Mouse (Mus musculus) limb, embryonic 12.5 days (tissue): Measurements from ENCODE around the gene Nmnat1. TPM values are rescaled to one million over a fixed set of nuclear protein-coding genes. Genes with fewer than 3 reads are reported as not detected.

Experiments used
- ATAC-seq: fragments of 200-750 bp; cut with Nextera tagmentation; 2 replicates; pipeline ENCODE4 v1.8.0; 2017; ENCODE audit warnings: low read depth, moderate TSS enrichment; ENCODE audit not compliant: insufficient number of reproducible peaks, insufficient read depth, low FRiP score, low TSS enrichment
- H3K27ac ChIP-seq: fragments of 300-500 bp; sonication (generic); 2 replicates; pipeline ENCODE4 v1.5.1; 2016; ENCODE audit warnings: mild to moderate bottlenecking, moderate library complexity
- H3K27me3 ChIP-seq: fragments of 300-500 bp; sonication (generic); 2 replicates; pipeline ENCODE4 v1.6.1; 2016; ENCODE audit warnings: mild to moderate bottlenecking, moderate library complexity
- H3K36me3 ChIP-seq: fragments of 300-500 bp; sonication (generic); 2 replicates; pipeline ENCODE4 v1.6.1; 2016; ENCODE audit warnings: mild to moderate bottlenecking, moderate library complexity
- H3K4me1 ChIP-seq: fragments of 300-500 bp; sonication (generic); replicated peaks from 2 replicates; pipeline ENCODE4 v1.6.1; 2016
- H3K4me2 ChIP-seq: fragments of 300-500 bp; sonication (generic); 2 replicates; pipeline ENCODE4 v1.6.1; 2016; ENCODE audit warnings: mild to moderate bottlenecking, moderate library complexity
- H3K4me3 ChIP-seq: fragments of 300-500 bp; sonication (generic); replicated peaks from 2 replicates; pipeline ENCODE4 v1.5.1; 2016; ENCODE audit warnings: mild to moderate bottlenecking
- H3K9ac ChIP-seq: fragments of 300-500 bp; sonication (generic); replicated peaks from 2 replicates; pipeline ENCODE4 v1.6.1; 2016; ENCODE audit warnings: mild to moderate bottlenecking, moderate library complexity
- H3K9me3 ChIP-seq: fragments of 300-500 bp; sonication (generic); 2 replicates; pipeline ENCODE4 v1.6.1; 2016; ENCODE audit warnings: mild to moderate bottlenecking, moderate library complexity
- WGBS: fragments of 180-500 bp; shearing (Covaris S2); methylation state at CpG from one replicate; pipeline ENCODE4 v1.1.7; 2016; 5-methylcytosine and 5-hydroxymethylcytosine counted together
- polyA plus RNA-seq: library from polyadenylated mRNA; unstranded; fragments of >200 nt; fragmentation: Nextera tagmentation; extraction: Ambion mirVana; gene quantifications from 2 replicates; pipeline ENCODE4 v1.2.1, GENCODE M21; 2016

The Nmnat1 gene
- polyA plus RNA-seq, 1 experiment from 2014 or later, result 10.9 TPM

DNA sequence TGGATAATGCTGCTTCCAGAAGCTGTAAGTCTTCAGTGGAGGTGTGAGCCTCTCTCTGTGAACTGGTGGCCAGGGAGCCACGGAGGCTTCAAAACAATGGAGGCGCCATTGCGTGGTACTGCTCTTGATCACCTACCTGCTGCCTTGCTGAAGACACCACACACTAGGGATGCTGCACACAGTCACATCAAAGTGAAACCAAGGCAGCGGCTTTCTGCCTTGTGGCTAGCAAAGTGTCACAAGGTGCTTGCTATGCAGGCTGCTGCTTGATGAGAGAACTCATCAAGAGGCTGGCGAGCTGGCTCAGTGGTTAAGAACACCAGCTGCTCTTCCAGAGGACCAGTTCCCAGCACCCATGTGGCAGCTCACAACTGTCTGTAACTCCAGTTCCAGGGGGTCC is 30.7 kb upstream of the Nmnat1 start:
- ATAC-seq, result no peak
- H3K27ac ChIP-seq, result no peak overlapping the region
- WGBS, result 86% methylated on average over 5 of the region's 5 CpGs

DNA sequence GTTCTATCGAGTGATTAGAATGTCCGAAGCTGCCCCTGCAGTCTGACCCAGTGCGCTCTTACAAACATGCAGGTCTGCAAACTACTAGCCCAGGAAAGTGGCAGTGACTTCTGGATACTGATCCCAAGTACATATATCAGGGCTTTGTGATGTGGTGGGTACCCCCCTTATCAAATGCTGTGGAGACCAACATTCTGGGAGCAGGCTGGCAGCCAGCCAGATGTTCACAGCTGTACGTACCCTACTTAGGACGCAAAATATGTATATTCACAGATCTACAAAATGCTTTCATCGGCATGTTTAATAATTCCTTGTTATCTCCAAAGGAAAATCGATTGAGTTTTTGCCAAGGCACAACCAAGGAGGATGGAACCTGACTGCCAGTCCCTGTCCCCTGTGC is 27.1 kb upstream of the Nmnat1 start:
- 92% methylated on average over 7 of the region's 7 CpGs for WGBS
- no peaks in the 10 kb centered on the region; the same call in 1 of the 2 replicates for H3K4me1 ChIP-seq

More for the DNA sequence above, 30.7 kb upstream of the Nmnat1 start:
- no peak overlapping the region for H3K4me3 ChIP-seq
- H3K9ac ChIP-seq, result no peak overlapping the region
- H3K4me1 ChIP-seq, result peaks cover 15% of the 10 kb centered on the region
- no peaks in the 10 kb centered on the region for H3K36me3 ChIP-seq
- H3K4me2 ChIP-seq, result no peak overlapping the region
- H3K27me3 ChIP-seq, result no peaks in the 10 kb centered on the region
- no peaks in the 10 kb centered on the region for H3K9me3 ChIP-seq

DNA sequence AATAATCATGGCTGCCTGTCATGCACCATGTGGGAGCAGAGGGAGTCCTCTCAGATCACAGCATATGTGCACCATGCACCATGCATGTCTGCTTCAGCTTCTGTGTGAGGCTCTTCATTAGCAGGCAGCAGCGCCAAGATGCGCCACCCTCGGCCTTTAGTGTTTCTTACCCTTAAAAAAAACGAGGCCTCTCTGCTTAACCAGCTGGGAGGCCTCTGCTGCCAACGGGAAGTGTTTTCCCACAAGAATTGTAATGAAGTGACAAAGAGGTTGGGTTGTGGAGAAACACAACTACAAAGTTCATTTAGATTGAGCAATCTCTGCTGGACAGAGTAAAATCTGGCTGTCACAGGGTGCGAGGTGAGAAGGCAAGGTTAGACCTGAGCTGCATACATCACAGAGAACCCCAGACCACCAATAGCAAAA is 26.2 kb upstream of the Nmnat1 start:
- H3K27ac ChIP-seq, result no peak overlapping the region
- no peaks in the 10 kb centered on the region for H3K27me3 ChIP-seq
- WGBS, result 51% methylated on average over 6 of the region's 6 CpGs
- H3K4me2 ChIP-seq, result no peak overlapping the region
- H3K4me3 ChIP-seq, result no peak overlapping the region
- H3K36me3 ChIP-seq, result no peaks in the 10 kb centered on the region
- no peak for ATAC-seq
- H3K9me3 ChIP-seq, result no peaks in the 10 kb centered on the region
- no peaks in the 10 kb centered on the region; the same call in 1 of the 2 replicates for H3K4me1 ChIP-seq
- H3K9ac ChIP-seq, result no peak overlapping the region

More for the DNA sequence above, 27.1 kb upstream of the Nmnat1 start:
- H3K27ac ChIP-seq, result no peak overlapping the region
- ATAC-seq, result no peak
- no peak overlapping the region for H3K9ac ChIP-seq
- no peak overlapping the region for H3K4me3 ChIP-seq
- no peaks in the 10 kb centered on the region for H3K27me3 ChIP-seq
- H3K4me2 ChIP-seq, result no peak overlapping the region
- H3K36me3 ChIP-seq, result no peaks in the 10 kb centered on the region
- H3K9me3 ChIP-seq, result no peaks in the 10 kb centered on the region

DNA sequence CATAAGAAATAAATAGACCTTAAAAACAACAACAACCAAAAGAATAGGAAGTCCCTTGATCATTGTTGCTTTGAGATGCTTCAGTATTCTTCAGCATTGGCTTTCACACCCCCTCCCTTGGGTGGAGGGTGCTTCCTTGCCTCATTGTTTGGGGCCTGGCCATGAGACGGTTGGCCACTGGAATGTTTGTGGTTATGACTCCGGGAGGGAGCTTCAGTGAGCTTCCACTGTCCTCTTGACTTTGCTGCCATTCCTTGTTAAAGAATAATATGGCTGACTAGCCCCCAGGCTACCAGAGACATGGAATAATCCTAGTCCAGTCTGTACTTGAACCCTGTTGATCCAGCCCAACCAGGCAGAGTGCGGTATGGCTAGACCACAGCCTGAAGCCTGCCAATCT is 21.9 kb upstream of the Nmnat1 start:
- H3K27me3 ChIP-seq, result no peaks in the 10 kb centered on the region
- H3K9me3 ChIP-seq, result no peaks in the 10 kb centered on the region
- H3K4me3 ChIP-seq, result no peak overlapping the region
- H3K4me2 ChIP-seq, result no peak overlapping the region
- no peak overlapping the region for H3K27ac ChIP-seq
- 84% methylated on average over 3 of the region's 3 CpGs for WGBS
- H3K36me3 ChIP-seq, result peaks cover 7% of the 10 kb centered on the region
- no peak for ATAC-seq
- peaks cover 10% of the 10 kb centered on the region for H3K4me1 ChIP-seq
- no peak overlapping the region for H3K9ac ChIP-seq

DNA sequence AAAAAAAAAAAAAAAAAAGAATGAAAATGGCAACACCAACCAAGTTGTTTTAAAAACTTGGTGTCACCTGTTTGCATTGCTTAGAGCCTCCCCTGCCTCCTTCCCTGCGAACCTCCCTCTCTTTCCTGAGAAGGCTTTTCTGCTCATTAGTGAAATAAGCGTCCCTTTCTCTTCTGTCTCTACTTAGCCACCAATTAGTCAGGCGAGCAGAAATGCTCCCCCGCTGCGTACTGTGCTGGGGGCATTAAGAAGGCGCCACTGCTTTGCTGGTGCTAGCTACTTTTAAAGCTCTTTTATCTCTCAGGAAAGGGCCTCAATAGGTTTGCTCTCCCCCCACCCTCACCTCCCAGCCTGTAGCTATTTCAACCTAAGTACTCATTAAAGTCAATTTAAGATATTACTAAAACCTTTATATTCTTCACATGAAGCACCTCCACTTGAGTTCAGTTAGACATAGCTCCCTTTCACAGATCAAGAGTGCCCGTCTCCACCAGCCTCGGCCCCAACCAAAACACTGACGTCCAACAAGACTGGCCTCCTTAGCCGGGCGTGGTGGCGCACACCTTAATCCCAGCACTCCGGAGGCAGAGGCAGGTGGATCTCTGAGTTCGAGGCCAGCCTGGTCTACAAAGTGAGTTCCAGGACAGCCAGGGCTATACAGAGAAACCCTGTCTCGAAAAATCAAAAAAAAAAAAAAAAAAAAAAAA is 20.4 kb upstream of the Nmnat1 start:
- peaks cover 21% of the 10 kb centered on the region for H3K36me3 ChIP-seq
- 51% methylated on average over 15 of the region's 15 CpGs for WGBS
- ATAC-seq, result peak; percentile 37; the same call in 1 of the 2 replicates
- H3K9ac ChIP-seq, result no peak overlapping the region
- peak overlapping the region; percentile 66; the same call in 1 of the 2 replicates for H3K27ac ChIP-seq
- H3K4me3 ChIP-seq, result no peak overlapping the region
- H3K4me1 ChIP-seq, result peaks cover 10% of the 10 kb centered on the region
- H3K4me2 ChIP-seq, result no peak overlapping the region
- no peaks in the 10 kb centered on the region for H3K9me3 ChIP-seq
- no peaks in the 10 kb centered on the region for H3K27me3 ChIP-seq

DNA sequence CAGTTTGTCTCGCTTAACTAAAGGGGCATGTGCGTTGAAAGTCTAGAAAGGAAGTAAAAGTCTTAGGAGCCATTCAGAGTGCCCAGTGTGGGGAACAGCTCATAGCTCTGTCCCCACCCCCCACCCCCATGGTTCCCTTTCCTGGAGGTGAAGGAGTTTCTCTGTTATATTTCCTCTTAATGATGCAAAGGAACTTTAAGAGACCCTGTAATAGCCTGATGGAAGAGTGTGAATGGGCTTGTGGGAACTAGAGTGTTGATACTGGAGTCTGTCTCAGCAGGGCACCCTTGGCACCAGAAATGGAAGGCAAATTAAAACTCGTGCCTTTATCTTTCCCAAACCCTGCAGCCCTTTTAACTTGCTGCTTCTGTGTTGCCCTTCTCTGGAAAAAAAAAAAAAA is 19.9 kb upstream of the Nmnat1 start:
- no peak overlapping the region for H3K4me3 ChIP-seq
- 31% methylated on average over 3 of the region's 3 CpGs for WGBS
- peaks cover 10% of the 10 kb centered on the region for H3K4me1 ChIP-seq
- no peaks in the 10 kb centered on the region for H3K27me3 ChIP-seq
- ATAC-seq, result peak; percentile 71; the same call in 1 of the 2 replicates
- H3K4me2 ChIP-seq, result no peak overlapping the region; the same call in 1 of the 2 replicates
- no peaks in the 10 kb centered on the region for H3K9me3 ChIP-seq
- no peak overlapping the region for H3K9ac ChIP-seq
- H3K36me3 ChIP-seq, result peaks cover 25% of the 10 kb centered on the region
- H3K27ac ChIP-seq, result peak overlapping the region; percentile 84

DNA sequence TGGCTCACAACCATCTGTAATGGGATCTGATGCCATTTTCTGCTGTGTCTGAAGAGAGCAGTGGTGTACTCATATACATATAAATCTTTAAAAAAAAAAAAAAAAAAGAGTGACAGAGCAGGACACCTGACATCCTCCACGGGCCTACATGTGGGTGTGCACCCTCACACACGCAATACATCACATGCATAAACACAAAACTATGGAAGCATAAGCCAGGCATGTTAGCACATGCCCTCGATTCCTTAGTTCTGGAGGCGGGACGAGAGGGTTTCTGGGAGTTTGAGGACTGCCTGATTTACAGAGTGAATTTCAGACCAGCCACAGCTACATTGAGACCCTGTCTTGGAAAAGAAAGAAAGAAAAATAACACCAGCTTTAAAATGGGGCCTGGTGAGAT is 19.4 kb upstream of the Nmnat1 start:
- 75% methylated on average over 5 of the region's 5 CpGs for WGBS
- H3K4me2 ChIP-seq, result no peak overlapping the region; the same call in 1 of the 2 replicates
- peak overlapping the region; percentile 84 for H3K27ac ChIP-seq
- ATAC-seq, result 0 out of 2 replicates have a peak, but pooled peaks have one; percentile 41
- H3K9ac ChIP-seq, result no peak overlapping the region
- no peak overlapping the region for H3K4me3 ChIP-seq
- peaks cover 29% of the 10 kb centered on the region for H3K36me3 ChIP-seq
- H3K9me3 ChIP-seq, result no peaks in the 10 kb centered on the region
- H3K4me1 ChIP-seq, result peaks cover 10% of the 10 kb centered on the region
- no peaks in the 10 kb centered on the region for H3K27me3 ChIP-seq

DNA sequence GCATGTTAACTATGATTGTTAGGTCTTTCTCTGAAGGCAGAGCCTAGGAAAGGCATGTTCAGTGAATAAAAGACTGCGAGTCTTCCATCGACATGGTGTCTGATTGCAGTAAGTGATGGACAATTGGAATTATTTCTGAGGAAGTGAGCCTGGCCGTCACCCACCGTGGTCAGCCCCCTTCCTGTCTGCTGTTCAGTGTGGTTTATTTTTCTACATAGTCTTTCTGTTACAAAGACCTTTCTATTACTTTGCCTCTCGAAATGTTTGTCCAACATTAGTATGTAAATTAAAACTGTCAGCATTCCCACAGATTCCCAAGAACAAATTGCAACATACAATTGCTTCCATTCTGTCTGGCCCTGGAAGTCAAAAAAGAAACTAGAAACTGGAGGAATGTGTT is 14.8 kb upstream of the Nmnat1 start:
- H3K4me2 ChIP-seq, result no peak overlapping the region
- H3K4me1 ChIP-seq, result peaks cover 5% of the 10 kb centered on the region
- no peak overlapping the region for H3K27ac ChIP-seq
- H3K27me3 ChIP-seq, result no peaks in the 10 kb centered on the region
- 90% methylated on average over 5 of the region's 5 CpGs for WGBS
- no peak overlapping the region for H3K9ac ChIP-seq
- peaks cover 67% of the 10 kb centered on the region for H3K36me3 ChIP-seq
- H3K9me3 ChIP-seq, result no peaks in the 10 kb centered on the region
- no peak for ATAC-seq
- H3K4me3 ChIP-seq, result no peak overlapping the region

DNA sequence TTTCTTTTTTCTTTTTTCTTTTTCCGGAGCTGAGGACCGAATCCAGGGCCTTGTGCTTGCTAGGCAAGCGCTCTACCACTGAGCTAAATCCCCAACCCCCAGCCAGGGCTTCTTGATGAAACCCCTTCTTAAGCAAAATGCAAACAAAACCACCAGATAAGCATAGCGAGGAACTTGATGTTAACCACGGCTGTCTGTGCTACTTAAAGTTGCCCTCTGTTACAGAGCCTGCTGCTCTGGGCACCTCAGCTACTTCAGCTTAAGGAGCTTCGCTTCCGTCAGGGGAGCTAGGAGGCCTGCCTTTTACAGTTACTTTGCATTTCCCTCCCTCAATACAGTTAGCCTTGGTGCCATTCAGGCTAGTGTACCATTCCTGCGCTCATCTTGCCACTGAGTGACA is 13.9 kb upstream of the Nmnat1 start:
- Histone ChIP-seq H3K9ac (no peak overlapping the region), H3K4me1 (no peaks in the 10 kb centered on the region), H3K27me3 (no peaks in the 10 kb centered on the region), H3K4me2 (no peak overlapping the region), H3K36me3 (peaks cover 76% of the 10 kb centered on the region), H3K27ac (no peak overlapping the region), H3K4me3 (no peak overlapping the region), H3K9me3 (no peaks in the 10 kb centered on the region)
- ATAC-seq, result no peak
- WGBS, result 87% methylated on average over 8 of the region's 8 CpGs

DNA sequence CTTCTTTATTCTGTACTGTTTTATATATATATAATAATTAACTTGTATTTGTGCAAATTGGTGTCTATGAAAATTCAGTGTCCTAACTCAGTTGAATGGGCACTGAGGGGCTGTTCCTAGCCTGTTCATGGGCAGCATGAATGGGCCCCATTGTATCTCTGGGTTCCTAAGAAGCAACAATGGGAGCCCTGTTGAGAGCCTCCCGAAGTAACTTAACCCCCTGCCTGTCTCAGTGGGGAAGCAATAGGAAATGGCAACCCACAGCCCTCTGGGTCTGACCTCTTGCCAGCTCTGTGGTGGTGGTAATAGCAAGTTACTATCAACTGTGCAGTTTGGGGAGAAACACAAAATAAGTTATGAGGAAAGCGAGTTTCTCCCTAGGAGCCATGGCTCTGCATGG is 11.6 kb upstream of the Nmnat1 start:
- H3K4me1 ChIP-seq, result no peaks in the 10 kb centered on the region
- H3K36me3 ChIP-seq, result peaks cover 88% of the 10 kb centered on the region
- no peak for ATAC-seq
- peak overlapping the region; percentile 74 for H3K27ac ChIP-seq
- H3K4me3 ChIP-seq, result no peak overlapping the region
- no peak overlapping the region for H3K9ac ChIP-seq
- no peak overlapping the region for H3K4me2 ChIP-seq
- no peaks in the 10 kb centered on the region for H3K27me3 ChIP-seq
- no peaks in the 10 kb centered on the region for H3K9me3 ChIP-seq
- 34% methylated on average over 2 of the region's 2 CpGs for WGBS

DNA sequence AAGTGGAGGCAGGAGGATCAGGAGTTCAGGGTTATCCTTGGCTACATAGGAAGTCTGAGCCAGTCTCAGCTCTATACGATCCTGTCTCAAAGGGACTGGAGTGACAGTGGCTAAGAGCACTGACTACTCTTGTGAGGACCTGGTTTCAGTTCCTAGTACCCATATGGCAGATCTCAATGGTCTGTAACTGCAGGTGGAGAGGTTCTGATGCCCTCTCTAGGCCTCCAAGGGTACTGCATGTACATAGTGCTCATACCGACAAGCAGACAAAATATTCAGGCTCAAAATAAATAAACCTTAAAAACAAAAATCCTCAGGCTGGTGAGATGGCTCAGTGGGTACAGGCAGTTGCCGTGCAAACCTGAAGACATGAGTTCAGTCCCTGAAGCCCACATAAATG is 6.1 kb upstream of the Nmnat1 start:
- no peak for ATAC-seq
- H3K9me3 ChIP-seq, result 0 out of 2 replicates have a peak, but pooled peaks cover 4% of the 10 kb centered on the region
- H3K9ac ChIP-seq, result no peak overlapping the region
- no peak overlapping the region for H3K4me2 ChIP-seq
- 98% methylated on average over 3 of the region's 3 CpGs for WGBS
- no peak overlapping the region for H3K27ac ChIP-seq
- H3K36me3 ChIP-seq, result peaks cover 90% of the 10 kb centered on the region
- no peaks in the 10 kb centered on the region for H3K27me3 ChIP-seq
- H3K4me1 ChIP-seq, result peaks cover 12% of the 10 kb centered on the region
- no peak overlapping the region for H3K4me3 ChIP-seq
